Mouse (Mus musculus): Measurements from ENCODE around the gene Scgb2b26. TPM values are rescaled to one million over a fixed set of nuclear protein-coding genes. Genes with fewer than 3 reads are reported as not detected.
A peak's percentile ranks its signal among the peaks of the same experiment; 100 is the strongest.
"Not testable (repeated sequence)": the region's sequence is repeated elsewhere in the genome, so short reads cannot be mapped to it uniquely, and the experiment has no call there.

The Scgb2b26 gene
- total RNA-seq (2014; fragmentation: Nextera tagmentation) (not detected in 2 replicates), total RNA-seq (2017) (not detected in 2 replicates)

DNA sequence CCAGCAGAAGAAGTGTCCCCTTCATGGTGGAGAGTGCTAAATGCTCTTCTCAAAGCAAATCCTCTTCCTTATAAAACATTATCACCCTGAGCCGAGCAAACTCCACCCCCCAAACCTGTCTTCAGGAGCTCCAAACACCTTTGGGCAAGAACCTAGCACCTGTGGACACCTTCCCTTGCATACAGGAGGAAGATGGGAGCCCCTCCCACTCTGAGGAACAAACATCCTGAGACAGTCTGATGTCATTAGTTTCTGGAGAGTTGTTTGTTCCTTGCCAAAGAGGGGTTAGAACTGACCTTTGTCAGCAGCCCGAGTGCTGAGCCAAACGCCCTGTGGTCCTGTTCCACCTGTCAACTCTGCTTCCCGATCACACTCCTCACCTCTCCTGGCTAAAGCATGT lies at the start of gene Scgb2b26:
TSS of gene Scgb2b26 (minus strand) at position 101 of the 400 bp plus-strand sequence.
- no peak for ATAC-seq (replicated peaks; ENCODE audit: poor library complexity, severe bottlenecking)

DNA sequence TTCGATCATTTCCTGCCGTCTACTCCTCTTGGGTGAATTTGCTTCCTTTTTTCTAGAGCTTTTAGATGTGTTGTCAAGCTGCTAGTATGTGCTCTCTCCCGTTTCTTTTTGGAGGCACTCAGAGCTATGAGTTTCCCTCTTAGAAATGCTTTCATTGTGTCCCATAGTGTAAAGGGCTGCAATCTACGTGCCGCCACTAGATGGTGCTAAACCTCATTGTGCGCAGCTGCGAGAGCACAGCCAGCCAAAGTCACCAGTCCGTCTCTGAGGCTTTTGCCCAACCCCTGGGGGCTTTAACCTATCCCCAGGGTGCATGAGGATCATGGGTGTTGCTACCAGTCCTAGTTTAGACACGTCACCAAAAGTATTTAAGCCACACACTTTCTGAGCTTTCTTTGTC lies 37.4 kb upstream of the Scgb2b26 start:
- ATAC-seq (replicated peaks; ENCODE audit: poor library complexity, severe bottlenecking): not testable (repeated sequence)

DNA sequence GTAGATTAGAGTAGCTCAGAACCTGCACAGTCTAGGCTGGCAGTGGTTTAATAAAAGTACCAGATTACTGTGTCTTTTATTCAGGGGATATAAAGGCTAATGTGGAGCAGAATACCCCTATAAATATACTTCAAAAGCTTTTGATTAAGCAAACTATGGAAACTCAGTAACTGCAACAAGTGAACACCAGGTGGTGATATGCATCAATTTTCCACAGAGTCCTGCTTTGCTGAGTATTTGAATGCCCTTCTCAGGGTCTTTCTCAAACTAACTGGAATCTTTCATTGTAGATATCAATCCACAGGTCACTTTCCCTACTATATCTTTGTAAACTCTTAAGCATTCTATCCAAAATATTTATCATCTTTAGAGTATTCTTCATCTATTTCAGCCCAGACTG lies 41.9 kb downstream of the Scgb2b26 start:
- ATAC-seq (replicated peaks; ENCODE audit: poor library complexity, severe bottlenecking): no peak

DNA sequence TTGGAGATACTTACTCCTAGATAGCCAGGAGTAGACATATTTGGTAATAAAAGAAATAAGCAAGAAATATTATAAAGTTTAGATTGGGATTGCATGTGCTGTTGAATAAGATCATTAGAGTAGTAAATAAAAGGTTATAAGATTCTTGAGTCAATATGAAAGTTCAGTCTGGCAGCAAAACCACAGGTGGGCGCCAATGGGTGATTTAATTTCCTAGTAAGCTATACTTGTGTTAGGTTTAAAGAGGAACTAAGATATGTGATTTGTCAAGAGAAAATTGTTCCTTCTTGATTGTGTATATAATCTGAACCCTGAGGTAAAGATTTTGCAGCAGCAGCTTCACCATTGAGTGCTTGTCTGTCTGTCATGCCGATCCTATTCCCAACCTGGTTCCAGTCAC lies 44.0 kb downstream of the Scgb2b26 start:
- ATAC-seq (replicated peaks; ENCODE audit: poor library complexity, severe bottlenecking): no peak

DNA sequence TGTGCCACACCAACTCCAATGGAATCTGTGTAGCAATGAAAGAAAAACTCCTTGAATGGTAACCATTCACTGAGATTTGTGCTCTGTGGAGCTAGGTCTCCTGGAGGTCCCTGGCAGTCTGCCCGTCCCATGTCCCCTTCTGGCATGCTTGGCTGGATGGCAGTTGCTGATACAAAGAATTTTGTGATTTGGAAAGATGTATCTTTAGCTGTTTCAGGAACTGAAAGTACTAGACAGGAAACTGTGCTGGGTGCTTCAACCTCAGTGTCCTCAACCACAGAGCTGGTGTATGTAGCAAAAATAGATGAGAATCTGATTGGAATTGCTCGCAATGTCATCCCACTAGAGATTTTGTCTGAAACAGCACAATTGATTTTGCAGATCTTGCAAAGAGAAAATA lies 44.8 kb downstream of the Scgb2b26 start:
- peak; percentile 92 for ATAC-seq (replicated peaks; ENCODE audit: poor library complexity, severe bottlenecking)

Other genes starting within 250 kb of the Scgb2b26 start
- not detected in 2 replicates for gene Scgb2b24, start 205.7 kb downstream of the Scgb2b26 start, total RNA-seq (2014; fragmentation: Nextera tagmentation)
- not detected in 2 replicates for gene Scgb2b24, start 205.7 kb downstream of the Scgb2b26 start, total RNA-seq (2017)
- gene Scgb1b24, start 201.2 kb downstream of the Scgb2b26 start, total RNA-seq (2014; fragmentation: Nextera tagmentation): not detected in 2 replicates
- not detected in 2 replicates for gene Scgb1b24, start 201.2 kb downstream of the Scgb2b26 start, total RNA-seq (2017)
- not detected in 2 replicates for gene Scgb2b27, start 68.9 kb upstream of the Scgb2b26 start, total RNA-seq (2014; fragmentation: Nextera tagmentation)
- not detected in 2 replicates for gene Scgb2b27, start 68.9 kb upstream of the Scgb2b26 start, total RNA-seq (2017)
- not detected in 2 replicates for gene Scgb1b27, start 76.4 kb upstream of the Scgb2b26 start, total RNA-seq (2014; fragmentation: Nextera tagmentation)
- gene Scgb1b27, start 76.4 kb upstream of the Scgb2b26 start, total RNA-seq (2017): not detected in 2 replicates
- not detected in 2 replicates for gene Scgb1b30, start 150.4 kb upstream of the Scgb2b26 start, total RNA-seq (2014; fragmentation: Nextera tagmentation)
- not detected in 2 replicates for gene Scgb1b30, start 150.4 kb upstream of the Scgb2b26 start, total RNA-seq (2017)
- gene Wtip, start 188.2 kb upstream of the Scgb2b26 start, total RNA-seq (2014; fragmentation: Nextera tagmentation): not detected in 2 replicates
- gene Wtip, start 188.2 kb upstream of the Scgb2b26 start, total RNA-seq (2017): 0.09 and 0.26 TPM in 2 replicates
- 150 and 160 TPM in 2 replicates for gene Uba2, start 224.6 kb upstream of the Scgb2b26 start, total RNA-seq (2014; fragmentation: Nextera tagmentation)
- 207 and 213 TPM in 2 replicates for gene Uba2, start 224.6 kb upstream of the Scgb2b26 start, total RNA-seq (2017)

Data from granulocyte monocyte progenitor cell, adult 5-6 weeks (primary cell).